Mouse (Mus musculus) skeletal muscle tissue, postnatal 0 days (tissue): Measurements from ENCODE around the gene Sgce. TPM values are rescaled to one million over a fixed set of nuclear protein-coding genes. Genes with fewer than 3 reads are reported as not detected.

Source experiments
- polyA plus RNA-seq: library from polyadenylated mRNA; unstranded; fragments of >200 nt; fragmentation: Nextera tagmentation; extraction: Ambion mirVana; gene quantifications from 2 replicates; pipeline ENCODE4 v1.2.1, GENCODE M21; 2015

The Sgce gene
- polyA plus RNA-seq, result 67.5 and 68.9 TPM in 2 replicates

DNA sequence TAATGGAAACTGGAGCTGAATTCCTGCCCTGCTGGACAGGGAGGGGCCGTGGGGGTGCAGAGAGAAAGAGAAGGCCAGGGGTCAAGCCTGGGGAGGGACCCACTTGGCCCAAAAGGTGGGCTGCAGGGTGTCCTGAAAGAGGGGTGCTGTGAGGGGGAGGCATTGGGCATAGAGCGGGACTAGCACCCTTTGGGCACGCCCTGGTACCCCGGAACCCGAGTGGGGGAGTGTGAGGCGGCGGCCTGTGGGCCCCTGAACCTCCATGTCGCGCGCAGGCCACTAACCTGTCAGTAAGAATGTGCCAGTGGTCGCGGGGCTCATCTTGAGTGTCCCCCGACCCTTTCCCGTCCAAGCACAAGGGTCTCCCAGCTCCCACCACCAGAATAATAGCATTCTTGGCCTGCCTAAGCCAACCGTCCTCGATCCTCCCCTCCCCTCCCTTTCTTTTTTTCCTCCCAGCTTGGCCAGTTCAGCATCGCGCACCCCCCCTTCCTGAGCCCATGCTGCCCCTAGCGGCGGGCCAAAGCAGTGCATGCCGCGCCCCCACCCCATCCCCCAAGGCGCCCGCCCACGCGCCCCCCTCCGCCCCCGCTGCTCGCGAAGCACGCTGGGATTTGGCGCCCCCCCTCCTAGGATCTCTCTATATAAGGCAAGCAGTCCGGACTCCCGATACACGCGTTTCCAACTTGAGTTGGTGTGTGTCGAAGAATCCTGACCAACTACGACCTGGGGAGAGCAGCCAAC, at the start of gene Sgce, which contains the start of gene Peg10:
Gene Sgce, minus strand, starts transcription at position 512 of the 744 bp plus-strand sequence.
Gene Peg10, plus strand, starts transcription at position 611 of the 744 bp plus-strand sequence.

Other genes starting within 250 kb of the Sgce start
- 887 and 1,192 TPM in 2 replicates for gene Col1a2, start 242.4 kb downstream of the Sgce start, polyA plus RNA-seq
- 32.7 and 35.8 TPM in 2 replicates for gene Casd1, start 146.4 kb downstream of the Sgce start, polyA plus RNA-seq
- gene Peg10, start 99 bp upstream of the Sgce start, polyA plus RNA-seq, result 7.4 and 10.8 TPM in 2 replicates
- 17.0 and 21.2 TPM in 2 replicates for gene Ppp1r9a, start 155.7 kb upstream of the Sgce start, polyA plus RNA-seq